Mouse (Mus musculus) myocyte (in vitro differentiated cells): ENCODE data around the gene Dvl1. TPM values are rescaled to one million over a fixed set of nuclear protein-coding genes. Genes with fewer than 3 reads are reported as not detected.

Source experiments
- H3K27me3 ChIP-seq: one replicate; pipeline ENCODE4 v1.6.1; 2011; ENCODE audit not compliant: control insufficient read depth, insufficient read depth, insufficient read length
- H3K36me3 ChIP-seq: one replicate; pipeline ENCODE4 v1.6.1; 2011; ENCODE audit not compliant: control insufficient read depth, insufficient read depth
- H3K4me2 ChIP-seq: one replicate; pipeline ENCODE4 v1.6.1; 2011; ENCODE audit warnings: low read depth, control low read depth
- H3K4me3 ChIP-seq: one replicate; pipeline ENCODE4 v1.5.1; 2011; ENCODE audit warnings: mild to moderate bottlenecking, control low read depth, moderate library complexity
- H3K79me2 ChIP-seq: one replicate; pipeline ENCODE4 v1.6.1; 2011; ENCODE audit not compliant: control insufficient read depth, insufficient read depth
- H3ac ChIP-seq: one replicate; pipeline ENCODE4 v1.6.1; 2011; ENCODE audit not compliant: control insufficient read depth, insufficient read length
- E2F4 ChIP-seq: IDR thresholded peaks from one replicate; pipeline ENCODE4 v1.6.1; 2011; ENCODE audit warnings: mild to moderate bottlenecking, control low read depth, moderate library complexity; ENCODE audit not compliant: insufficient read depth
- MAX ChIP-seq: IDR thresholded peaks from one replicate; pipeline ENCODE4 v1.6.1; 2011; ENCODE audit warnings: low read depth, mild to moderate bottlenecking, control low read depth
- MYOD1 ChIP-seq, 3 experiments: IDR thresholded peaks; one replicate each; pipeline ENCODE4 v1.6.1; 2011; ENCODE audit warnings: control low read depth in 2 of 3, low read depth in 2 of 3, mild to moderate bottlenecking in 2 of 3, moderate library complexity in 1 of 3; ENCODE audit not compliant: insufficient read length in 2 of 3, control insufficient read depth in 1 of 3
- MYOG ChIP-seq, 3 experiments: IDR thresholded peaks; one replicate each; pipeline ENCODE4 v1.6.1; 2011; ENCODE audit warnings: control low read depth in 2 of 3, low read depth in 2 of 3, mild to moderate bottlenecking in 2 of 3; ENCODE audit not compliant: insufficient read length in 2 of 3, control insufficient read depth in 1 of 3, insufficient read depth in 1 of 3
- POLR2A ChIP-seq: IDR thresholded peaks from one replicate; pipeline ENCODE4 v1.6.1; 2011; ENCODE audit warnings: low read depth, mild to moderate bottlenecking, control low read depth, moderate library complexity; ENCODE audit not compliant: insufficient read length
- POLR2AphosphoS2 ChIP-seq: IDR thresholded peaks from one replicate; pipeline ENCODE4 v1.6.1; 2011; ENCODE audit warnings: low read depth, control low read depth; ENCODE audit not compliant: insufficient read length
- REST ChIP-seq: IDR thresholded peaks from one replicate; pipeline ENCODE4 v1.6.1; 2011; ENCODE audit warnings: mild to moderate bottlenecking, control low read depth, moderate library complexity; ENCODE audit not compliant: insufficient read depth, insufficient read length
- SRF ChIP-seq: IDR thresholded peaks from one replicate; pipeline ENCODE4 v1.6.1; 2011; ENCODE audit warnings: low read depth; ENCODE audit not compliant: control insufficient read depth, insufficient read length
- TCF12 ChIP-seq: IDR thresholded peaks from one replicate; pipeline ENCODE4 v1.6.1; 2011; ENCODE audit warnings: mild to moderate bottlenecking, control low read depth; ENCODE audit not compliant: poor library complexity, insufficient read depth, severe bottlenecking
- TCF3 ChIP-seq: IDR thresholded peaks from one replicate; pipeline ENCODE4 v1.6.1; 2011; ENCODE audit warnings: low read depth, control low read depth; ENCODE audit not compliant: insufficient read length
- USF1 ChIP-seq: IDR thresholded peaks from one replicate; pipeline ENCODE4 v1.6.1; 2011; ENCODE audit warnings: low read depth, mild to moderate bottlenecking, control low read depth, moderate library complexity
- polyA plus RNA-seq: library from polyadenylated mRNA; unstranded; fragments of >200 nt; fragmentation: generic; extraction: Trizol; gene quantifications from one replicate; pipeline ENCODE4 v1.2.1, GENCODE M21; 2012; ENCODE audit warnings: missing spikeins

Gene Dvl1
- polyA plus RNA-seq, 1 experiment: 98.4 TPM

DNA sequence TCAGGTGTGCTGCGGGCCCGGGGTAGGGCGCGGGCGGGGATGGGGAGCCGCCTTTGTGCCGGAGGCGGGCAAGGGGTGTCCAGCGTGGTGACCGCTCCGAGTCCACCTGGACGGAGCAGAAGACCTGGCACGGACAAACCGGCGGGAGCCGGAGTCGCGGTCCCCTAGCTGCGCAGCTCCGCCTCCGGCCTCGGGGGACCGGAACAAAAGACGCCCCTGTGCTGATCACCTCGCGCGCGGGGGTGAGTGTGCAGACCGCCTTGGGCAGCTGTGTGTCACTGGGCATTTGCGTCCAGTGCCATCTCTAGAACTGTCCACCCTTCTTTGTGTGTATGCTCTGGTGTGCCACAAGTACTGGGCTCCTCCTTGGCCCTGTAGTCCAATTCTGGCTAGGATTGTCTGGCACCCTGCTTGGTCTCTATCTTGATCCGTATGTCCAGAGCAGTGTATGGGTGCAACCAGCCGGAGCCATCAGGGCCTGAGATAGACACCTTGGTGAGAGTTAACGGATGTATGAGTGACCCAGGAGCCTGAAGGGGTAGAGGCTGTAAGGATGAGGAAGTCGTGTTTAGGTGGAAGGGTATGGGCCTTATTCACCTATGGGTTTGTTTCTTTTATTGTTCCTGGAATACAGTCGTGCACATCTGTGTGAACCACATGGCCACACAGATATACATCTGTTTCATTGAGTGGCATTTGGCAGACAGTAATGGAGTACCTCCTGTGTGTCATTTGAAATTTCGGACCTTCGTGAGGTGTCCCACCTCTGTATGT is 45.4 kb downstream of the Dvl1 start:
- TF ChIP-seq POLR2A (no peak), MYOD1 (IDR thresholded peaks at IDR 0.05; ENCODE audit: control insufficient read depth in 1 of 3, insufficient read length in 2 of 3, low read depth in 2 of 3) (no peak), MAX (no peak)
- Histone ChIP-seq H3K4me2 (peak overlapping the region; percentile 83), H3K36me3 (no peaks in the 10 kb centered on the region), H3K79me2 (peaks cover 35% of the 10 kb centered on the region), H3K27me3 (no peaks in the 10 kb centered on the region), H3ac (peak overlapping the region; percentile 94), H3K4me3 (peak overlapping the region; percentile 78)

DNA sequence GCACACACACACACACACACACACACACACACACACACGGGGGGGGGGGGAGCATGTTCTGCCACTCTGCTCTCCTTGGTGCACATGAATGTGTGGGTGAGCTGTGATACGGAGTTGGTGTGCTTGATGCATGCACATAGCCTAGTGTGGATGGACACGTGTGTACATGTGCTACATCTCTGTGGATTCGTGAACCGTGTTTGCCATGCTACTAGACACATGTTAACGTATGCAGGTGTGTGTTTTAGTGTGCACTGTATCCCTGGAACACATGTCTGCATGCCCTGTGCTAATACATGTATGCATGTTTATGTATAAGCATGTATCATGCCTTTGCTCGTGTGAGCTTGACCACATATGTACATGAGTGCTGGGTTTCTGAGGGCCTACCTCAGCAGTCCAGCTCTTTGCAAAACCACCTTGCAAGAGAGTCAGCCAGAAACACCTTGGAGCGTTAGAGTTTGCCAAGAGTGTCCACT is 46.0 kb downstream of the Dvl1 start:
- H3K36me3 ChIP-seq: no peaks in the 10 kb centered on the region
- H3K4me2 ChIP-seq: peak overlapping the region; percentile 83
- peak overlapping the region; percentile 94 for H3ac ChIP-seq
- peaks cover 35% of the 10 kb centered on the region for H3K79me2 ChIP-seq
- no peaks in the 10 kb centered on the region for H3K27me3 ChIP-seq
- H3K4me3 ChIP-seq: peak overlapping the region; percentile 78
- TF ChIP-seq POLR2AphosphoS2 (no peak), REST (no peak), E2F4 (no peak), USF1 (no peak), SRF (no peak), MYOG (IDR thresholded peaks at IDR 0.05; ENCODE audit: control insufficient read depth in 1 of 3, insufficient read depth in 1 of 3, insufficient read length in 2 of 3, low read depth in 2 of 3) (no peak), MAX (no peak), TCF12 (no peak), TCF3 (no peak)

DNA sequence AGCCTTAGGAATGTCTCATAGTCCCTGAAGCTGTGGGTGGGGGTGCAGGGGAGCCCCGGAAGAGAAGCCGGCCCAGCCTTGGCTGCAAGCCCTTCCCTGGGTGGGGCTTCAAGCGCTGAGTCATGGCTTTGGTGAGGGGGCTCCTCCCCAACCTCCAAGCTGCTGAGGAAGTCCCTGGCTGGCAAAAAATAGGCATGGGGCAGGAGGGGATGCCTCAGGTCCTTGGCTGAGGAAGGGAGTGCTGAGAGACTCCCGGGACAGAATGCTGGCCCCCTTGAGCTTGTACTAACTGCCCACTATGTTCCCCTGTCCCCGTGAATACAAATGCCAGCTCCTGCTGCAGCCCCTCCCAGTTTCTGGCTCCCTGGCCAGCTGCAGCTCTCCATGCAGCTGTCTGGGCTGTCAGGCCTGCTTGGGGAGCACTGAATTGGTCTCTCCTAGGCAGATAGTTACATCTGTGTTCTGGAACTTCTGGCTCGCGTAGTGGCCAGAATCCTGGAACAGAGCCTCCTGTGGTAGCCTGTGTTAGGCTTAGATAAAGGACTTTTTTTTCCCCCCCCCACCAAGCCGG is 47.2 kb downstream of the Dvl1 start:
- H3K27me3 ChIP-seq: no peaks in the 10 kb centered on the region
- no peak overlapping the region for H3ac ChIP-seq
- peak overlapping the region; percentile 83 for H3K4me2 ChIP-seq
- H3K79me2 ChIP-seq: peaks cover 35% of the 10 kb centered on the region
- H3K36me3 ChIP-seq: no peaks in the 10 kb centered on the region
- H3K4me3 ChIP-seq: peak overlapping the region; percentile 78
- peak; percentile 71 to 86 (median 85) for TF ChIP-seq MYOD1 (IDR thresholded peaks at IDR 0.05; ENCODE audit: control insufficient read depth in 1 of 3, insufficient read length in 2 of 3, low read depth in 2 of 3)
- TF ChIP-seq SRF: no peak
- TF ChIP-seq POLR2A: no peak
- TF ChIP-seq MYOG (IDR thresholded peaks at IDR 0.05; ENCODE audit: control insufficient read depth in 1 of 3, insufficient read depth in 1 of 3, insufficient read length in 2 of 3, low read depth in 2 of 3): peak; percentile 69 to 83 (median 75)

DNA sequence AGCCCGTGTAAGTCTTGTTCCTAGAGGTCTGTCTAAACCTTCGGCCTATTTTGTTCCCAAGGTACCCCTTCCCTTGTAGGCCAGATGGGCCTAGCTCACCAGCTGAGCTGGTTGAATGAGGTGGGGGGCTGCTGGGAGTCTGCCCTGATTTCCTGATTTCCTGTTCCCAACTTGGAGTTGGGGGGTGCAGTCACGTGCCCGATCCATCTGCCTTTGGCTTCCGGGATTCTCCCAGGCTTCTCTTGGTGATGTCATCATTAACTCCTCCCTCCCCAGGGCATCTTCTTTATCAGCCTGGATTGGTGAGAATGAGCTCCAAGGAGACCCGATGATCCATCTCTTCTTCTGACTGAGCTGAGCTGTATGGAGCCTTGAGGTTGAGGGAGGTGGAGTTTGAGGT is 48.0 kb downstream of the Dvl1 start:
- Histone ChIP-seq H3K4me3 (peak overlapping the region; percentile 78), H3K36me3 (no peaks in the 10 kb centered on the region), H3K27me3 (no peaks in the 10 kb centered on the region), H3K79me2 (peaks cover 35% of the 10 kb centered on the region), H3K4me2 (peak overlapping the region; percentile 83), H3ac (no peak overlapping the region)
- TF ChIP-seq TCF3: no peak
- TF ChIP-seq USF1: peak; percentile 88

DNA sequence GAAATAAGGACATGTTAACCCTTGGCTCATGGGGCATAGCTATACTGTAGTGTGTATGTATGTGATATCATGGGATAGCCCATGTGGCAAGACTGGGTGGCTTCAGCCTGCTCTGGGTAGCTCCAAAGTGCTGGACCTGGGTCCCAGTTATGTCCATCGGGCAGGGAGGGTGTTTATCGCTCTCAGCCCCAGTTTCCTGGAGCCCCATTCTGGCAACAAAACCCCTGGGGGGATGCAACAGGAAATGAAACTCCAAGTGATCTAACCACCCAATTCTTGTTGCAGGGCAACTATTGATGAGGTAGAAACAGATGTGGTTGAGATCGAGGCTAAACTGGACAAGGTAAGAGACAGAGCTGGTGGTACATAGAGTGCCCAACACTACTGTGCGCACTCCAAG is 48.6 kb downstream of the Dvl1 start:
- Histone ChIP-seq H3K27me3 (no peaks in the 10 kb centered on the region), H3K4me2 (peak overlapping the region; percentile 83), H3K36me3 (no peaks in the 10 kb centered on the region), H3K79me2 (peaks cover 35% of the 10 kb centered on the region), H3ac (no peak overlapping the region), H3K4me3 (peak overlapping the region; percentile 78)
- TF ChIP-seq USF1 (no peak), SRF (no peak), E2F4 (no peak), MAX (no peak), REST (no peak), POLR2A (no peak), TCF3 (no peak), POLR2AphosphoS2 (no peak), MYOD1 (IDR thresholded peaks at IDR 0.05; ENCODE audit: control insufficient read depth in 1 of 3, insufficient read length in 2 of 3, low read depth in 2 of 3) (no peak), MYOG (IDR thresholded peaks at IDR 0.05; ENCODE audit: control insufficient read depth in 1 of 3, insufficient read depth in 1 of 3, insufficient read length in 2 of 3, low read depth in 2 of 3) (no peak)
